7 mouse cellular contexts compared by ENCODE assay signal in genomic region chr3:84048729-84049175, GRCm38 (mm10). TPM values are rescaled to one million over a fixed set of nuclear protein-coding genes. Genes with fewer than 3 reads are reported as not detected.
DNase-seq lines count a peak whose midpoint lies in the region; ATAC-seq and TF ChIP-seq lines count a peak whose summit lies in the region.

No protein-coding gene starts in this region.

- no peaks in the 10 kb centered on the region; the same call in 1 of the 2 replicates for H3K4me1 ChIP-seq in heart, adult 2 months (ENCODE audit: control insufficient read depth, insufficient read depth, low read length)
- H3K4me1 ChIP-seq in limb, embryonic 15.5 days: peaks cover 24% of the 10 kb centered on the region
- H3K4me1 ChIP-seq in stomach, embryonic 14.5 days (ENCODE audit: control insufficient read depth, insufficient read depth, low read length): peaks cover 4% of the 10 kb centered on the region; the same call in 1 of the 2 replicates

- ATAC-seq in limb, embryonic 15.5 days (ENCODE audit: insufficient number of reproducible peaks, low FRiP score, low TSS enrichment, low read depth): peak; percentile 86
- peak; percentile 77; the same call in 1 of the 2 replicates for ATAC-seq in stomach, embryonic 14.5 days (ENCODE audit: insufficient number of reproducible peaks, insufficient read depth, low FRiP score, low read depth)
- ATAC-seq in megakaryocyte progenitor cell, adult 5-6 weeks (replicated peaks; ENCODE audit: poor library complexity): no peak

- DNase-seq in NIH3T3 (ENCODE audit: low read depth): peak; percentile 87
- DNase-seq in adrenal gland, postnatal 36 days: peak; percentile 31 to 64
- DNase-seq in heart, adult 2 months: peak; percentile 59 to 60
- DNase-seq in cerebellum, adult 9-10 months: no peak

- no peaks in the 10 kb centered on the region for H3K9me3 ChIP-seq in limb, embryonic 15.5 days
- no peaks in the 10 kb centered on the region for H3K9me3 ChIP-seq in stomach, embryonic 14.5 days (ENCODE audit: control insufficient read depth, low read depth, low read length)

- no peak overlapping the region for H3K27ac ChIP-seq in heart, adult 2 months
- H3K27ac ChIP-seq in limb, embryonic 15.5 days: peak overlapping the region; percentile 33
- H3K27ac ChIP-seq in stomach, embryonic 14.5 days (ENCODE audit: low read length): no peak overlapping the region

- no peaks in the 10 kb centered on the region for H3K27me3 ChIP-seq in heart, adult 2 months (ENCODE audit: control insufficient read depth, insufficient read depth, low read length)
- H3K27me3 ChIP-seq in limb, embryonic 15.5 days: no peaks in the 10 kb centered on the region
- no peaks in the 10 kb centered on the region for H3K27me3 ChIP-seq in stomach, embryonic 14.5 days (ENCODE audit: control insufficient read depth, insufficient read depth, low read length)

- H3K4me3 ChIP-seq in heart, adult 2 months: no peak overlapping the region
- no peak overlapping the region for H3K4me3 ChIP-seq in limb, embryonic 15.5 days
- no peak overlapping the region for H3K4me3 ChIP-seq in stomach, embryonic 14.5 days (ENCODE audit: low read depth, low read length)

- 16% methylated on average over 9 of the region's 9 CpGs for WGBS in heart, adult 2 months
- 9% methylated on average over 9 of the region's 9 CpGs for WGBS in limb, embryonic 15.5 days
- WGBS in stomach, embryonic 14.5 days: 7% methylated on average over 9 of the region's 9 CpGs

- no peaks in the 10 kb centered on the region for H3K79me2 ChIP-seq in heart, adult 2 months (replicated peaks; ENCODE audit: control insufficient read depth, insufficient read depth, low read length)

- TF ChIP-seq CTCF in heart, adult 2 months (IDR thresholded peaks at IDR 0.05): peak; percentile 27; the same call in 1 of the 2 replicates

- 0 out of 2 replicates have a peak, but pooled peaks have one; percentile 7 for TF ChIP-seq EP300 in heart, adult 2 months (IDR thresholded peaks at IDR 0.05; ENCODE audit: insufficient read depth, low read depth, low read length)

- no peak for TF ChIP-seq POLR2A in heart, adult 2 months (IDR thresholded peaks at IDR 0.05; ENCODE audit: insufficient read depth, low read depth, low read length)

- no peak overlapping the region for H3K9ac ChIP-seq in heart, adult 2 months (ENCODE audit: low read depth, low read length)
- no peak overlapping the region for H3K9ac ChIP-seq in limb, embryonic 15.5 days
- H3K9ac ChIP-seq in stomach, embryonic 14.5 days (replicated peaks; ENCODE audit: low read depth, low read length): no peak overlapping the region; the same call in 1 of the 2 replicates

- intact Hi-C loops in heart, adult 2 months (cut with DNase I): loop anchor here (10.0 kb wide), 1 partner anchor 994 kb away; the partner anchor contains the start of gene Plrg1

- peak overlapping the region; percentile 22; the same call in 1 of the 2 replicates for H3K4me2 ChIP-seq in limb, embryonic 15.5 days
- no peak overlapping the region for H3K4me2 ChIP-seq in stomach, embryonic 14.5 days (replicated peaks; ENCODE audit: low read depth, low read length)

- H3K36me3 ChIP-seq in heart, adult 2 months (ENCODE audit: control insufficient read depth, insufficient read depth, low read length): no peaks in the 10 kb centered on the region
- no peaks in the 10 kb centered on the region for H3K36me3 ChIP-seq in limb, embryonic 15.5 days
- no peaks in the 10 kb centered on the region for H3K36me3 ChIP-seq in stomach, embryonic 14.5 days (ENCODE audit: control insufficient read depth, insufficient read depth, low read length)

RNA-seq across cellular contexts. Expression of gene Tmem131l, which starts 8.8 kb away (rescaled TPM):
- total RNA-seq in adrenal gland, postnatal 36 days (2021): 10 to 100 TPM; 32.6 to 34.5 TPM
- 10 to 100 TPM; 22.0 to 23.4 TPM for total RNA-seq in heart, adult 2 months (2021)
- polyA plus RNA-seq in heart, adult 2 months (2012; rRNA removed): 17.3 and 18.1 TPM in 2 replicates
- polyA plus RNA-seq in limb, embryonic 15.5 days (2015; fragmentation: Nextera tagmentation; extraction: Ambion mirVana): 47.9 and 51.4 TPM in 2 replicates
- polyA plus RNA-seq in stomach, embryonic 14.5 days (2014; fragmentation: Nextera tagmentation; extraction: Ambion mirVana): 65.2 and 74.6 TPM in 2 replicates
- total RNA-seq in megakaryocyte progenitor cell, adult 5-6 weeks (2015): 61.4 and 62.0 TPM in 2 replicates
- 28.3 and 34.7 TPM in 2 replicates for total RNA-seq in megakaryocyte progenitor cell, adult 5-6 weeks (2017)
